Mouse (Mus musculus) CH12.LX (cell line): ENCODE data around the gene Thoc6.

Experiments
- EP300 ChIP-seq: IDR thresholded peaks from 2 replicates; pipeline ENCODE4 v1.6.1; 2011; ENCODE audit warnings: low read length, improper control_type of control experiment
- USF1 ChIP-seq: IDR thresholded peaks from 2 replicates; pipeline ENCODE4 v1.6.1; 2014; ENCODE audit warnings: low read depth, mild to moderate bottlenecking, inconsistent platforms, low read length, improper control_type of control experiment

DNA sequence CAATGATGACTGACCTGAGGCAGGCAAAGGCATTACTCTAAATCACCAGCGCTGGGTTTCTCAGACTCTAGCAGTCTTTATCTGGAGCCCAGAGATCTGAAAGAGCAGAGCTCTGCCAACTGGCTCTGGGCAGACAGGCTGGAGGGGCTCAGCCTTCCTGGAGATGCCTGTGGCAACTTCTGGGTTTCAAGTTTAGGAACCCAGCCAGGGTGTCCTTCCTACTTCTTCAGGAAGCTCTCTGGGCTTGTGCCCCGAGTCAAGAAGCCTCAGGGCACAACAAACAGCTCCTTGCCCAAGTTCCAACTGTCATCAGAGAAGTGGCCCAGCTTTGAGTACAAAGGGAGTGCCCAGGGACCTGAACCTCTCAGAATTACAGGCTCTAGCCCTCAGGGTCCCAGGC lies 19.3 kb downstream of the Thoc6 start:
- no peak for TF ChIP-seq USF1
- no peak for TF ChIP-seq EP300
